Mouse (Mus musculus): ENCODE results near the gene Aco2.

Aco2 gene

GRCm38 (mm10) chr15:81872262-81873136, at the start of gene Aco2:
Gene Aco2, plus strand, starts transcription at chr15:81872309.
- peak; percentile 99 for DNase-seq

GRCm38 (mm10) chr15:81822631-81823030, 49.5 kb upstream of the Aco2 start:
- DNase-seq, result no peak

GRCm38 (mm10) chr15:81824832-81825231, 47.3 kb upstream of the Aco2 start:
- no peak for DNase-seq

- no peak for DNase-seq
These were observed 43.5 kb upstream of the Aco2 start for GRCm38 (mm10) chr15:81828426-81829207.

- no peak for DNase-seq
These were observed 42.9 kb upstream of the Aco2 start for GRCm38 (mm10) chr15:81829208-81829580.

GRCm38 (mm10) chr15:81830530-81830929, 41.6 kb upstream of the Aco2 start:
- no peak for DNase-seq

GRCm38 (mm10) chr15:81831136-81831825, 40.8 kb upstream of the Aco2 start:
- peak; percentile 90 for DNase-seq

- DNase-seq, result no peak
These were observed 39.9 kb upstream of the Aco2 start for GRCm38 (mm10) chr15:81832219-81832618.

- DNase-seq, result no peak
These were observed 38.6 kb upstream of the Aco2 start for GRCm38 (mm10) chr15:81833481-81833880.

GRCm38 (mm10) chr15:81834171-81834841, 37.8 kb upstream of the Aco2 start:
- DNase-seq, result no peak

GRCm38 (mm10) chr15:81835007-81835880, 36.9 kb upstream of the Aco2 start:
- DNase-seq, result no peak

GRCm38 (mm10) chr15:81836124-81836821, 35.8 kb upstream of the Aco2 start:
- DNase-seq, result peak; percentile 95

GRCm38 (mm10) chr15:81836966-81837920, 34.9 kb upstream of the Aco2 start:
- DNase-seq, result no peak

- no peak for DNase-seq
These were observed 33.4 kb upstream of the Aco2 start for GRCm38 (mm10) chr15:81838554-81839235.

GRCm38 (mm10) chr15:81839634-81840033, 32.5 kb upstream of the Aco2 start:
- peak; percentile 93 for DNase-seq

- no peak for DNase-seq
These were observed 31.8 kb upstream of the Aco2 start for GRCm38 (mm10) chr15:81840306-81840705.

GRCm38 (mm10) chr15:81842275-81842674, 29.8 kb upstream of the Aco2 start:
- no peak for DNase-seq

- no peak for DNase-seq
These were observed 27.0 kb upstream of the Aco2 start for GRCm38 (mm10) chr15:81845033-81845625.

- no peak for DNase-seq
These were observed 26.4 kb upstream of the Aco2 start for GRCm38 (mm10) chr15:81845724-81846123.
